Mouse (Mus musculus) hindbrain, embryonic 14.5 days (tissue): Measurements from ENCODE around the gene Spin2e. TPM values are rescaled to one million over a fixed set of nuclear protein-coding genes. Genes with fewer than 3 reads are reported as not detected.
"Not testable (repeated sequence)": the region's sequence is repeated elsewhere in the genome, so short reads cannot be mapped to it uniquely, and the experiment has no call there.

Experiments used
- ATAC-seq: fragments of 200-750 bp; cut with Nextera tagmentation; 2 replicates; pipeline ENCODE4 v1.8.0; 2017; ENCODE audit warnings: moderate number of reproducible peaks, mild to moderate bottlenecking, moderate TSS enrichment, moderate library complexity; ENCODE audit not compliant: low FRiP score
- DNase-seq: peaks from one replicate; pipeline ENCODE4 v3.0.0-alpha.2; 2015; ENCODE audit warnings: low spot score
- H3K27ac ChIP-seq: fragments of 300-500 bp; sonication (generic); 2 replicates; pipeline ENCODE4 v1.5.1; 2014; ENCODE audit warnings: mild to moderate bottlenecking, moderate library complexity
- H3K27me3 ChIP-seq: fragments of 300-500 bp; sonication (generic); 2 replicates; pipeline ENCODE4 v1.6.1; 2014; ENCODE audit warnings: mild to moderate bottlenecking, low read length, mixed read lengths; ENCODE audit not compliant: control insufficient read depth, insufficient read depth
- H3K36me3 ChIP-seq: fragments of 300-500 bp; sonication (generic); replicated peaks from 2 replicates; pipeline ENCODE4 v1.6.1; 2014; ENCODE audit not compliant: control insufficient read depth, insufficient read depth
- H3K4me1 ChIP-seq: fragments of 300-500 bp; sonication (generic); replicated peaks from 2 replicates; pipeline ENCODE4 v1.6.1; 2014; ENCODE audit warnings: antibody characterized with exemption, low read length, mixed read lengths; ENCODE audit not compliant: control insufficient read depth, insufficient read depth
- H3K4me2 ChIP-seq: fragments of 300-500 bp; sonication (generic); replicated peaks from 2 replicates; pipeline ENCODE4 v1.6.1; 2014; ENCODE audit warnings: mild to moderate bottlenecking, moderate library complexity
- H3K4me3 ChIP-seq: fragments of 300-500 bp; sonication (generic); replicated peaks from 2 replicates; pipeline ENCODE4 v1.5.1; 2014; ENCODE audit warnings: mild to moderate bottlenecking, low read length
- H3K9ac ChIP-seq: fragments of 300-500 bp; sonication (generic); 2 replicates; pipeline ENCODE4 v1.6.1; 2014
- H3K9me3 ChIP-seq: fragments of 300-500 bp; sonication (generic); 2 replicates; pipeline ENCODE4 v1.6.1; 2016; ENCODE audit warnings: low read length; ENCODE audit not compliant: control insufficient read depth
- WGBS: fragments of 180-500 bp; shearing (Covaris S2); extraction: QIAGEN DNeasy Blood & Tissue Kit; methylation state at CpG from one replicate; pipeline ENCODE4 v1.1.7; 2014; 5-methylcytosine and 5-hydroxymethylcytosine counted together
- polyA plus RNA-seq: library from polyadenylated mRNA; unstranded; fragments of >200 nt; fragmentation: Nextera tagmentation; extraction: Ambion mirVana; gene quantifications from 2 replicates; pipeline ENCODE4 v1.2.1, GENCODE M21; 2014

Spin2e gene
- not detected in 2 replicates for polyA plus RNA-seq

- not testable (repeated sequence) for H3K4me3 ChIP-seq, H3K27ac ChIP-seq, DNase-seq, H3K27me3 ChIP-seq, ATAC-seq, H3K4me2 ChIP-seq, H3K9me3 ChIP-seq, H3K36me3 ChIP-seq, H3K9ac ChIP-seq, H3K4me1 ChIP-seq
- 94% methylated on average over 1 of the region's 2 CpGs for WGBS
These were observed at the start of gene Spin2e for GRCm38 (mm10) chrX:31618820-31619219. Gene Spin2e (minus strand): TSS chrX:31618920.

GRCm38 (mm10) chrX:31574183-31574582, 44.5 kb downstream of the Spin2e start, which contains the start of gene Gm21883:
Gene Gm21883 (minus strand): TSS chrX:31574283.
- not testable (repeated sequence) for H3K27ac ChIP-seq, DNase-seq, H3K9ac ChIP-seq, H3K4me2 ChIP-seq, H3K9me3 ChIP-seq, H3K27me3 ChIP-seq, H3K36me3 ChIP-seq, ATAC-seq, H3K4me1 ChIP-seq, H3K4me3 ChIP-seq
- WGBS: no CpG with 5 or more reads among the region's 1 CpGs

Other genes with a start within 250 kb of the Spin2e start
- not detected in 2 replicates for gene Btbd35f19, start 235.0 kb downstream of the Spin2e start, polyA plus RNA-seq
- gene Gm21883, start 44.6 kb downstream of the Spin2e start, polyA plus RNA-seq: not detected in 2 replicates
- not detected in 2 replicates for gene Btbd35f25, start 98.2 kb upstream of the Spin2e start, polyA plus RNA-seq